Mouse (Mus musculus): ENCODE measurements around the gene Kctd18. TPM values are rescaled to one million over a fixed set of nuclear protein-coding genes. Genes with fewer than 3 reads are reported as not detected.

Gene Kctd18
- polyA plus RNA-seq (2012; rRNA removed), result 3.8 and 4.3 TPM in 2 replicates

GRCm38 (mm10) chr1:58018856-58019255 lies at the start of gene Kctd18:
Gene Kctd18, minus strand, starts transcription at chr1:58018956.

GRCm38 (mm10) chr1:58029636-58030117 lies 10.9 kb upstream of the Kctd18 start, which contains the start of gene Aox1:
Gene Aox1, plus strand, starts transcription at chr1:58029931.

DNA sequence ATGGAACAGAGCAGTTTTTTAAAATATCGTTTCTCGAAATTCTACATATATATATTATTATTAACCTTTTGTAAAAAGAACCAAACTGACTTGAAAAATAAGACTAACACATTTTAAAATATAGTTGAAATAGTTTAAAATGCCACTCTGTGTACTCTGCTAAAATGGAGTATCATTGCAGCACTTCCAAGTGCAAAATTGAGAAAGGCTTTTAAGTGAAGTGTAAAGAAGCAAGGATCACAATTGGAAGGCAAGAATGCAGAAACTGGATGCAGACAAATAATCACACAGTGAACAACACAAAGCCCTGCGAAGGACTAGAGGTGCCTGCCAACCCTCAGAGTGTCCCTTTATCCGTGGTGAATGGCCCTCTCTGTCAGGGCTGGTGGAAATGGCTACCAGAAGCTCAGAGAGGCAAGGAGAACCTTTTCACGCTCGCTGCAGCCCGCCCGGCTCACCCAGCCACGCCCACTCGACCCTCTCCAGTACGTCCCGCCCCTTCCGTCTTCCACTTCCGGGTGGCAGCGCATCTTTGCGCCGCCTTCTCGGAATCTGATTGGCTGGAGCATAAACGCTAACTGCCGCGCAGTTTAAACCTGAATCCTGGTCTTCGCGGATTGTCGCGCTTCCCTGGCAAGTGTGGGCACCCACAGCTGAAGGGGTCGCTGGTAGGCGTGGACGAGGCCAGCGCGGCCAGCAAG lies 23.2 kb downstream of the Kctd18 start, which contains the start of gene Sgo2a:
Gene Sgo2a, plus strand, starts transcription at position 540 of the 701 bp plus-strand sequence.

Other genes with a start within 250 kb of the Kctd18 start
- 3.5 and 3.8 TPM in 2 replicates for gene Spats2l, start 244.8 kb downstream of the Kctd18 start, polyA plus RNA-seq (2012; rRNA removed)
- gene Sgo2a, start 23.0 kb downstream of the Kctd18 start, polyA plus RNA-seq (2012; rRNA removed), result 7.4 and 8.1 TPM in 2 replicates
- gene Aox1, start 11.0 kb upstream of the Kctd18 start, polyA plus RNA-seq (2012; rRNA removed), result 0.18 and 0.21 TPM in 2 replicates
- gene Aox3, start 94.2 kb upstream of the Kctd18 start, polyA plus RNA-seq (2012; rRNA removed), result 0.12 and 0.15 TPM in 2 replicates
- 0.09 and 0.17 TPM in 2 replicates for gene Aox4, start 191.4 kb upstream of the Kctd18 start, polyA plus RNA-seq (2012; rRNA removed)